Mouse (Mus musculus): ENCODE data around the gene Klhdc10.

- TF ChIP-seq CTCF (IDR thresholded peaks at IDR 0.05; ENCODE audit: low read depth, low read length) (no peak), POLR2AphosphoS5 (IDR thresholded peaks at IDR 0.05; ENCODE audit: insufficient replicate concordance, low read depth, low read length) (no peak), GATA2 (IDR thresholded peaks at IDR 0.05; ENCODE audit: borderline replicate concordance, low read depth, low read length) (no peak), GATA1 (IDR thresholded peaks at IDR 0.05; ENCODE audit: borderline replicate concordance, low read length) (no peak), TAL1 (conservative IDR thresholded peaks at IDR 0.05; ENCODE audit: low read depth, low read length) (no peak)
Measured at GRCm38 (mm10) chr6:30477210-30477714, 75.6 kb downstream of the Klhdc10 start.
